Mouse (Mus musculus) ES-CJ7 (cell line): Measurements from ENCODE around the gene Gpr62.
A peak's percentile ranks its signal among the peaks of the same experiment; 100 is the strongest.

Experiments used
- DNase-seq: peaks from one replicate; pipeline ENCODE4 v3.0.0; 2011; ENCODE audit warnings: low read depth, low spot score

Gpr62 gene

DNA sequence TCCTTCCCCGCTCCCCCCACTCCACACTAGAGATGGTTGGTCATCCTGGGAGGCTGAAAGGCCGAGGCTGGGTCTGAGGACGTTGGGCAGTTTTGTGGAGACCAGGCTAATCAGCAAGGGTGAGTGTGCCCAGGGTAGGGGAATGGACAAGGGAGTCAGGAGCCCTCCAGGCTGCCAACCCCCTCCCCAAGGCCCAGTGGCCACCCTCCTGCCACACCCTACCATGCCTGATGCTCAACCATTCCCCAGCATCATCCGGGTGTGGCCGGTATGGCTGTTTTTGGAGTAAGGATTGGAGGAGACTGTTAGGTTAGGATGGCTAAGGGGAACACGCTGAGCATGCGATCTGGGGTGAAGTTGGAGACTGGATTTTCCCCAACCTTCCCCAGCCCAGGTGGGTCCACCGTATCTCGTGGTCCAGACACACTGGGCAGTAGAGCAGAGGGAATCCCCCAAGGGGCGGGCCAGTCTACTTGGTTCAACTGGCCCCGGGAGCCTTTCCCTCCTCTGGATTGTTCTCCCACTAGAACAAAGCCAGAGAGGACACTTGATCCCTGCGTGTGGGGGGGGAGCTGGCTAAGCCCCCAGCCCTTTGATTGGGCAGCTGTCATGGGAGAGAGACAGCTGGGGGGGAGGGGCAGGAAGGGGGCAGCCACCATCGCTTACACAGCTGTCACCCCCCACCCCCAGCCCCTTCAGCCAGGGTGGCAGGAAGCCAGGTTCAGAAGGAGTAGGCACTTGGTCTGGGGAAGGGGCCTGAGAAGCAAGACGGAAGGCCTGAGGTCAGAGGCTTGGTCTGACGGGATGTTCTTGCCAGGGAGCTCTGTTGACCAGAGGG is 9.2 kb downstream of the Gpr62 start:
- no peak for DNase-seq

DNA sequence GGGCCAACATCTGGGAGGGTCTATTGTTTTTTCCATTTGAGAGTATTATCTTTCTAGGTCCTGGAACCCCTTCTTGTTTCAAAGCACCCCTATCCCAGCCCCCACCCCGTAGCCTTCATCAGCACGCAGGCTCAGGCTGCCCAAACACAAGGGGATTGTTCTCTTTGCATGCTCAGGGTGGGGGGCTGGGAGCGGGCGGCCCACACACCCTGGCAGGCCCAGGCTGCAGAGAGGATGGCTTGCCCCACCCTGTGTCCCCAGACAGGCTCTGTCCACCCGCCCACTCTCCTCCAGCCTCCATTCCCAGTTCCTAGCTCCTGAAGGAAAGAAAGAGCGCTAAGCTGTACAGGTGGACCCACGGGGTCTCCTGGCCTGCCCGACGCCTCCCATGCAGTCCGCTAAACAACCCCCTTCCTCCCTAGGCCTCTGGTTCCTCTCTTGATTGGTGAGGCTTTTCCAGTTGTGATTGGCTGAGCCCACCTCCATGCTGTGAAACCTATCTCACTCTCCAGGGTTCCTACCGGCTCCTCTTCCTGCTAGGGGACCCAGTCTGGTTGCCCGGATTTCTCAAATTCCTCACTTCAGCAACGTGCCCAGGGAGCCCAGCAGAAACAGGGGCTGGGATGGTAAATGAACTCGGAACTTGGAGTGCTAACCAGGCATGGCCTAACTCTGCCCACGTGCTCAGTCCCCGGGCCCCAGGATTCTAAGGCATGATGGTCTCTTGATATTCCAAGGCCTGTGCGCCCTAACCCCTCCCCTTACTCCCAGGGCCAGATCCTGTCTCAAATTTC is 10.7 kb downstream of the Gpr62 start:
- peak; percentile 79 for DNase-seq

DNA sequence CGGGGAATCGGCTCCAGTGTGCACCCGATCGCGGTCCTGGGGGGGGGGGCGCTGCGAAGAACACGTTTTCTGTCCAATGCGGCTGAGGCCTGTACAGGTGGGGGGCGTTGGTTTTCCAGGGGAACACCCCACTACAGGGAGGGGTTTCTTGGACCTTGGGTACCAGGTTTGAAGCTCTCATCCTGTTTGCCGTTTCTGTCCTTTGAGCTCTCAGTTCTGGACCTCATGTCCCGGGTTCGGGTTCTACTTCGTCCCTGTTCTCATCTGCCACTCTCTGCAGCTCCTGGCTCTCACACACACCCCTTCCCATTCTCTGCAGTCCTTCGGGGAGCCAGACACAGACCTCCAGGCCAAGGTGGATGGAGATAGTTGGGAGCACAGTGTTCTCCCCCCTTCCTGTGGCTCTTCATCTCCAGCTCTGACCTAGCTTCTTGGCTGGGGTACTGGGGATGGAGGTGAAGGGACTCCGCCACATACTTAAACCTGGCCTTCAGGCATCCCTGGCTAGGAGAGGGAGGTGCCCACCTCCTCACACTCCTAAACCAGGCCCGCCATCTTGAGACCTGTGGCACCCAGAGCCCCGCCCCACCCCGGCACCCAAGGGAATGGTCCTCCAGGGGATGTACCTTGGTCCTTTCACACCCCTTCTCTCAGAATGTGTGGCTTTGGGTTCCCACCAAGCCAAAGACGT is 11.5 kb downstream of the Gpr62 start:
- DNase-seq = no peak

DNA sequence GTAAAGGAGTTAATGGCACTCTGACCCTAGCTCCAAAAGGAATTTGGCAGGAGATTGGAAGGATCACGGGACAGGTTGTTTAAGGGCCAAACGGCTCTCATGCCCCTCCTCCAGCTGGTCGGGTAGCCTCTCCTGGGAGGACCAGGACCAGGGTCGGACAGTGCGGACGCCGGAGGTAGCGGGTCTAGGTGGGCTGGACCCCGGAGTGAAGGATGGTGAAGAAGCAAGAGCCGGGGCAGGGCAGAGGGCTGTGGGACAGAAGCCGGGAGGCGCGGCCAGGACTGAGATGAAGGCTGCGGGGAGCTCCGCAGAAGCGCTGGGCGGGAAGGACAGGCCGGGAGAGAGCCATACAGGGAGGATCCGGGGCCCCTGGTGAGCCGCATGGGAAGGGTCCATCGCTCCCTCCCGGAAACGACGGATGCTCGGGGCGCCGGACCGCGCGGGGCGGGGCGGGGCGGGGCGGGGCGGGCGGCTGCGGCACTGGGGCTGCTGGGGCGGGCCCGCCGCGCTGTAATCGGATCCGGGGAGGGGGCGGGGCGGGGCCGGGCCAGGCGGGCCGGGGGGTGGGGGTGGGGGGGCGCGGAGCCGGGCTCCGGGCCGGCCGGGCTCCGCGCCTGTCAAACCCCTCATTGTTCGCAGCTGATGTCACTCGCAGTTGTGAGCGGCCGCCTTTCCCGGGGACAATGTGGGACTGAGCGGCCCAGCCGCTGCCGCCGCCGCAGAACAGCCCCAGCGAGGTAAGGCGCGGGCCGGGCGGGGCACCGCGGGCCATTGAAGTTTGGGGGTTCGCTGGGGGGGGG is 12.3 kb downstream of the Gpr62 start, which contains the start of gene Pcbp4:
Pcbp4 (plus strand) TSS at position 21 of the 800 bp plus-strand sequence.
- DNase-seq = no peak

DNA sequence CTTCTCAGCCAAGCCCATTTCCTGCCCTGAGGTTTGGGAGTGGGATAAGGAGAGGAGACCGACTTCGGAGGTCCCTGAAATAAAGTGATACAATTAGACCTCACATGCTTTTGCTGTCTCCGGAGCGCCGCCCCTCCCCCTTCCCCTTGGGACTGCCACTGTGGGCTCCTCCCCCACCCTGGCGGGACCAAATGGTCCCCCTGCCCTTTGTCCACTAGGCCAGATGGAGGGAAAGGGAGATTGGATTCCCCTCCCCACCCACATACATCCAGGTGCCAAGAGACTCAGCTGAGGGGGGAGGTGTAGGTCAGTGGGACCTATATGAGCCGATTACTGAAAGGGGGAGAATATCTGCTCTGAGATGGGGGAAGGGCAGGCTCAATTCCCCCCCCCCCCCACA is 12.9 kb downstream of the Gpr62 start:
- peak; percentile 78 for DNase-seq

DNA sequence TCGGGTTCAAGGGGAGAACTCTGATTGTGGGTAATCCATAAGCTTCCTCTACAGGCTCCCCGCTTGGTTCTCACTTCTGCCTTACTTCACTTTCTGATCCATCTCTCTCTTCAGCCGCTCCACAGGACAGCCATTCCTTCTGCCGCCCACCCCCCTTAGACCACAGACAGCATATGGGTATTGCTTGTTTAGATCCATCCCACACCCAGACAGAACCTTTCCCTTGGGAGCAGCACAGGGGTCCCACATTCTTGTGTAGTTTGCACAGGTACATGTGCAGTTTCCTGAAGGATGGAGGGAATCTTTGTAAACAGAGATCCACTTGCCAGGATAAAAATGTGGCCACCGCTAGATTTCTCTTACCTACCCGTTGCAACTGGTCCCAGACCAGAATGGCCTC is 13.4 kb downstream of the Gpr62 start:
- no peak for DNase-seq

DNA sequence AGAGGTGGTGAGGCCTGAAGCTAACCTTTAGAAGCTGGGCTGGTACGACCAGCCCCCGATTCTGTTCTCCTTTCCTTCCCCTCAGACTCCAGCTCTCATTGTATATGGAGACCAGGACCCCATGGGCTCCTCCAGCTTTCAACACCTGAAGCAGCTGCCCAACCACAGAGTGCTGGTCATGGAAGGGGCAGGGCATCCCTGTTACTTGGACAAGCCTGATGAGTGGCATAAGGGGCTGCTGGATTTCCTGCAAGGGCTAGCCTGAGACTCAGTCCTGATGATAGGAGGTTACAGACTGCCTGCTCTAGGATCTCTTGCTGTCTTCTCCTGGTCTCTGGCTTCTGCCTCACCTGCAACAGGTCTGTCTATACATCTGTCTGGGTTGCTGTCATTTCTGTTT is 13.8 kb downstream of the Gpr62 start:
- no peak for DNase-seq

DNA sequence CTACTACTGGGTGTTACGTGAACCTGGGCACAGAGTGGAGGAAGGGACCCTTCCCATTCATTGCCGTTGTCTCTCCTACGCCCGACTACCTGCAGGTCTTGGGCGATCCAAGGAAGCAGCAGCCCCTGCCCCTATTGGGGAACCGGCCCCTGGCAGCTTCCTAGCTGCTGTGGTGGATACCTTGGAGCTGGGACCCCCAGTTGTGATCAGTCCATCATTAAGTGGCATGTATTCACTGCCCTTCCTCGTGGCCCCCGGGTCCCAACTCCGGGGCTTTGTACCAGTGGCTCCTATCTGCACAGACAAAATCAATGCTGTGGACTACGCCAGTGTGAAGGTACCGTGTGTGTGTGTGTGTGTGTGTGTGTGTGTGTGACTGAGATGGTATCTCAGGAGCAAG is 14.4 kb downstream of the Gpr62 start:
- no peak for DNase-seq

DNA sequence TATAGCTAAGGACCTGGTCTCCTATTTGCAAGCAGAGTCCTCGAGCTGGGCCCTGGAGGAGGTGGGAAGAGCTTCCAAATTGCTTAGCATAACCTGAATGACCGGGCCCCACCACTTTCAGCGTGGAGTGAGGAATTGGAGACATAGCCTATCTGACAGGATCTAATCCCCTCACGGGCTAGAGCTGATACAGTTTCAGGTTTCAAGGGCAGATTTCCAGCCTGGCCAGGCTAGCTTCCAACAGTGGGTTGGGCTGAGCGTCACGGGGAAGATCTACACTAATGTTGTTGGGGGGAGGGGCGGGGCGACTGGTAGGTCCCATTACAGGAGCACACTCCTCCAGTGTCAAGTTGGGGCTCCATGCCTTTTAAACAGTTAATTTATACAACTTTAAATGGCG is 15.1 kb downstream of the Gpr62 start:
- peak; percentile 70 for DNase-seq

DNA sequence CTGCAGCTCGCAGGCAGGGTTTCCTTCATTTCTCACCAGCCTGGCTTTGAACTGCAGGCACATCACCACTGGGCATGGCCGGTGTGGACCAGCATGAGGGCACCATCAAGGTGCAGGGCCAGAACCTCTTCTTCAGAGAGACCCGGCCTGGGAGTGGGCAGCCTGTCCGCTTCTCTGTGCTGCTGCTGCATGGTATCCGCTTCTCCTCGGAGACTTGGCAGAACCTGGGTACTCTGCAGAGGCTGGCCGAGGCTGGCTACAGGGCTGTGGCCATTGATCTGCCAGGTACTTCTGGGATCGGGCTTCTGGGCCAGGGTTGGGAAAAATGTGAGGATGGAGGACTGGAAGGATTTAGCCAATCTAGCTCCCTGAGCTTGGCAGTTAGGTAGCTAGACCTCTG is 15.8 kb downstream of the Gpr62 start:
- no peak for DNase-seq

DNA sequence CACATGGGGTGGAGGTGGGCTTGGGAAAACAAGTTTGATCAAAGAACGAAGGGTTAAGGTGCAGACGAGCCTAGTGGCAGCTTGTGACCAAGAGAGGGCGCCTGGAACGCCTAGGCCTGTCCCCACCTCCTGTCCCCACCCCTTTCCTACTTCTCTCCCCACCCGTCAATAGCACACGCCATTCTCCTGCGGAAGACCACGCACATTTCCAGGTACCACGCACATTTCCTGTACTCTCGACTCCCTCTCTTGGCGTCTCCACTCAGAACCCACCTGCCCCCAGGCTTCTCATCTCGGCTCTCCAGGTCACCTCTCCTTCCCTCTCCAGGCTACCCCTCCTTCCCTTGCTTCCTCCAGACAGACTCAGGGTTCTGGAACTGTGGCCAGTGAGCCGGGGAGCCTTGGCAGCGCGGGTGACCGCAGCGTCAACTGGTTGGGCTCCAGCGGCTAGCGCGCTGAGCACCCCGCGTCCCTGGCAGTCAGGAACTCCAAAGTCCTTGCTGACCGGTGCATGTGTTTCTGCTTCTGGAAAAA is 17.2 kb downstream of the Gpr62 start:
- peak; percentile 73 for DNase-seq

DNA sequence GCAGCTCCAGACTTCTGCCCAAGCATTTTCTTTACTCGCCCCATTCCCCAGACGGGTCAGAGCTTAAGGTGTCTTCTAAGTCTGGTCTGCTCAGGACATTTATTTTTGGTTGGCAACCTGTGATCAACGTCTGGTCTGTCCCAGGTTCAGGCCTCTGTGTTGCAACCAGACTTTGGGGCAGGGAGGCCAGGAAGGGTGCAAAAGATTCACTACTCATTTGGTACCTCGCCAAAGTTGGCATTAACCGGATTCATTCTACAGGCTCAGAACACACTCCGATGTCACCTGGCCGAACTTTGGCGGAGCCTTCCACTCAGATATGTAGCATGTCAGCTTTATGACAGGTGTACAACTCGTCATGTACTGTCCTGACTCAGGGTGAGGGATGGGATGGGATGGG is 17.8 kb downstream of the Gpr62 start:
- DNase-seq = no peak

DNA sequence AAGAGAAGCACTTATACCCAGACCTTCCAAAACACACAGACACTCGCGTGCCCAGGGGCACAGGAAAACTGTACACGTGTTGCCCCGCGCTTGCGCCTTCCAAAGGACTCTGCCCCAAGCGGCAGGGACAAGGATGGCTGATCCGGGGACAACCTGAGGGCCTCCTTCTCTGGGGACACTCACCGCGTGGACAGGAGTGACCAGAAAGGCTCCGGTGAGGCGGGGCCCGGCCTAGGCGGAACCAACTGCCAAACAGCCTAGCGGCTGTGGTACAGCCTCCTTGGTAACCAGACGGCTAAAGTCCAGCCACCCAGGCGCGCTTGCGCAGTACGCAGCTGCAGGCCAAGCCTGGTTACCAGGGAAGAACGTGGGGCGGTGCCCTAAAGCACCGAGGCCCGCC is 18.4 kb downstream of the Gpr62 start, which contains the start of the genes Abhd14b and Abhd14a:
Abhd14b (plus strand) TSS at position 112 of the 400 bp plus-strand sequence.
Abhd14a (minus strand) TSS at position 331 of the 400 bp plus-strand sequence.
- peak; percentile 77 for DNase-seq

DNA sequence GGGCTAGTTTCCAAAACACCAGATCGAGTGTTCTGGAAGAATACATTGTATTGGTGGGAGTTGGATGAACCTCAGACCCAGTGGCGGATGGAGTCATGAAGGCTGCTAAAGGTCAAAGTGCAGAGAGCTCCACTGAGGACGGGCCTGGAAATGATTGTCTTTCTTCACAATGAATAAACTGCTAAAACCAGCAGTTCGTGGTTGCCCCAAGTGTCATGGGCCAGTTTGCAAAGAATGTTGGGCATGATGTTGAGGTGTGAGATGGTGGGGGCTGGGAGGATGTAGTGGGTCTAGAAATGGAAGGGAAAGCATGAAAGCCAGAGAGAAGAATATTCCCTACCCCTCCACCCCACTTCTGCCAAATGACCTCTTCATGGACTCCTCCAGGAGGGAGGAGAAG is 20.9 kb downstream of the Gpr62 start:
- DNase-seq = no peak

DNA sequence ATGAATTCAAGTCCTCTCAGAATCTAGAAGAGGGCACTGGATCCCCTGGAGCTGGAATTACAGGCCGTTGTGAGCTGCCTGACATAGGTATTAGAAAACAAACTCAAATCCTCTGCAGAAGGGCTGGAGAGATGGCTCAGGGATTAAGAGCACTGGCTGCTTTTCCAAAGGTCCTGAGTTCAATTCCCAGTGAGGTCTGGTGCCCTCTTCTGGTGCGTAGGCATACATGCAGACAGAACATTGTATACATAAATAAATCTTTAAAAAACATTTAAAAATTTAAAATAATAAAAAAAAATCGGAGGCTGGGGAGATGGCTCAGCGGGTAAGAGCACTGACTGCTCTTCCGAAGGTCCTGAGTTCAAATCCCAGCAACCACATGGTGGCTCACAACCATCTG is 23.1 kb downstream of the Gpr62 start:
- no peak for DNase-seq

DNA sequence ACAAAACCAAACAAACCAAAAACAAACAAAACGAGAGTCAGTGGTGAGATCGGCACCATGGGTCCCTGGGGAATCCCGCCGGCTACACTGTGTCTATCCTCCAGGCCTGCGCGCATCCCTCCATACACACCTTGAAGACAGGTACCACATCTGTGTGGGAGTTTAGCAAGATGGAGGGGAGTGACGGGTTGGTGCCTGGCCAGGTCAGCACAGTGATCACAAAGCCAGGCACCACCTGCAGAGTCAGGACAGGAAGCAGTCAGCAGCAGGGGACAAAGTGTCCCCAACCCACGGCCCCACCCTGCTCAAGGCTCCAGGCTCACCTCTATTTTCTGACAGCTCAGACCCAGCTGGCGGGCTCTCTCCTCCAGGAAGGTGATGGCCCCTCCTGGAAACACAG is 29.2 kb downstream of the Gpr62 start:
- DNase-seq = no peak

DNA sequence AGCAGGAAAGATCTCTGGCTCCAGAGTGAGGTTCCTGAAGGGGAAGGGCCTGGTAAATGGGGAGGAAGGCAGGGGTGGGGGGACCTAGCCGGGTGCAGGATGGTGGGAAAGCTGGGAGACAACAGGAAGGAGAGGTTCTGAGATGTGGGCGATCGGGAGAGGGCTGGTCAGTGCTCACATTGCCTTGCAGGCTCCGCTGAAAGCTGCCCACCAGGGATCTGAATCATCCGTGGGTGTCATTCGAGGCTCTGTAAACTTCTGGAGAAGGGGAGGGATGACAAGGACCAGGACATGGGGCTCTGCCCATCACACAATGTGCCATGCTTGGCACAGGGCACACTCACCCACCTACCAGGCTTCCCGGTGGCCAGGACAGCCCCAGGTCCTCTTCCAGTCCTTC is 32.3 kb downstream of the Gpr62 start:
- no peak for DNase-seq

DNA sequence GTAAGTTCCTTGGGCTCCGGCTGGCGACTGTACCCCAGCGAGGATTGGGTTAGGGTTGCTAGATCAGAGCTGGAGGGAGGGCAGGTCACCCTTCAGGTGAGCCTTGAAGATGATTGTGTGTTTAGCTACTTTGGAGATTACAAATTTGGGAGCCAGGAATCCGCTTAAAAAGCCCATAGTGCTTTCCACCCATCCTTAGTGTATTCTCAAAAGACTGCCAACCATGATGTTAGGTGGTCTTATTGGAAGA is 35.8 kb downstream of the Gpr62 start:
- no peak for DNase-seq

DNA sequence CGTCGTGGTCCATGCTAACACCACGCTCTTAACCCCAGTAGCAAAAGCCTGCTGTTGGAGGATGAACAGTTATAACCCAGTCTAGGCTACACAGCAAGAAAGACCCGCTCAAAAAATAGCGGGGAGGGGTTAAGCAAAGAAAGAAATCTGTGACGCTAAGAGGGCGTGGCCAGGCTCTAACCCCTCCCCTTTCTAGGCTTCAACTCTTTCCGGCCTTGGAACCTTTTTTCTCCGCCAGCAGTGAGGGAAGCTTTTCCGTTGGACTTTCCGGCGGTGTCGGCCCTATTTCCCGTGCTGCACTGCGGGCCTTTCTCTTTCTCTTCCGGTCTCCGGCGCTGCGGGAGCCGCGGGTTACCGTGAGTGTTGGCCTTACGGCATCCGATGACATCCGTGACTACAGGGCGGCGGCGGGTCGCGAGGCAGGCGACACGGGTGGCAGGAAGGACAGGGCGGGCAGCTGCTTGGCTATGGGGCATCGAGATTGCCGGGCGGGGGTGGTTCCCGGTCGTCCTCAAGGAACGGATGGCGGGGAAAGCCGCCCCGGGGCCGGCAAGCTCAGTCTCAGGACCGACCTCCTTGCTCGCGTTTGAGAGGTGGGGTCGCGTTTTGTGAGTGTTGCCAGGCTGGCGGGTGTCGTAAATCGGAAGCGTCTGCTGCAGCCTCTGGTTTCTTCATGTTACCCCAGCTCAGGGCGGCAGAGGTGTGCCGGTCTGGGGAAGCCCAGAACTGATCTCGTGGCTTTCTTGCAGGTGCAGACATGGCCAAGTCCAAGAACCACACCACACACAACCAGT is 36.3 kb downstream of the Gpr62 start, which contains the start of gene Rpl29:
Rpl29 (plus strand) TSS at position 234 of the 794 bp plus-strand sequence.
- peak; percentile 96 for DNase-seq

DNA sequence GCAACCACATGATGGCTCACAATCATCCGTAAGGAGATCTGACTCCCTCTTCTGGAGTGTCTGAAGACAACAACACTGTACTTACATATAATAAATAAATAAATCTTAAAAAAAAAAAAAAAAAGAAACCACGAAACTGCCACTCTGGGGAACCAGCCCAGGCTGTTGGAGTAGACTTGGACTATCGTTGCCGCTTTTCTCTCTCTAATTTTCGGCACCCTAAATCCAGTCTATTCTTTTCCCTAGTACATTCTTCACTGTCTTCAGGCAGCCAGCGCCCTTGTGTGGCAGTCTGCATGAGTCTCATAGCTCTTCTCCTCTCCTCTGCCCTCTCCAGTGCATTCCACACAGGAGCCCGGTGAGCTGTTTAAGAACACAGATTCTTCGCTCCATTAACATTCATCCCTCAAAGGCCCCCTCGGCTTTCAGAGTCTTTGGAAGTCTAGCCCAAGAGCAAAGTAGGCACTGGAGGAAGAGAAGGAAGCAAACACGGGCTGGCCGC is 37.0 kb downstream of the Gpr62 start:
- DNase-seq = peak; percentile 48
